Mouse (Mus musculus): ENCODE measurements at regions not wholly inside any gene's neighbourhood (a gene's known extent, or its start where the extent isn't known, plus 50 kb on each side); places are given as distances from the start of the nearest gene placed in this dataset.

GRCm38 (mm10) chr12:70547199-70547598 lies 94.3 kb downstream of the Tmx1 start:
- TF ChIP-seq CTCF (IDR thresholded peaks at IDR 0.05) (no peak), EP300 (IDR thresholded peaks at IDR 0.05; ENCODE audit: insufficient read depth, low read depth, low read length) (no peak)

All from heart, adult 2 months (tissue).